Mouse (Mus musculus): ENCODE data around the gene Tmem270. TPM values are rescaled to one million over a fixed set of nuclear protein-coding genes. Genes with fewer than 3 reads are reported as not detected.

Gene Tmem270
- polyA plus RNA-seq, 1 experiment from 2014 or later = not detected

DNA sequence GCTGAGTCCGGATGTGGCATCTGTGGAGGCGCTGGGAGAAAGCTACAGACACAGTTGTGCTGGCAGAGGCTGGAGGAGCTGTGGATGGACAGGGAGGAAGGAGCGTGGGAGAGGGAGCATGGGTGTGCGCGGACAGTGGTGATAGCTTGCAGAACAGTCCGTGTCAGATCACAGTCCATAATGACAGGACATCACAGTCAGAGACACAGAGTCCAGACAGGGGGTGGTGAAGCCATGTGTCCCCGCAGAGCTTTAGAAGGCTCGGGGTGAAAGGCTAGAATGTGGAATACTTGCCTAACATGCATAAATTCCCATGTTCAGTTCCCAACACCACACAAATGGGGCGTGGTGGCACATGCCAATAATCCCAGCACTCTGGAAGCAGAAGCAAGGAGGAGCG is 29.7 kb downstream of the Tmem270 start:
- DNase-seq (no peak), ATAC-seq (ENCODE audit: low FRiP score, low TSS enrichment) (no peak)
- H3K9ac ChIP-seq (replicated peaks; ENCODE audit: low read length) = no peak overlapping the region
- no peaks in the 10 kb centered on the region for H3K36me3 ChIP-seq (ENCODE audit: control insufficient read depth, insufficient read depth, low read length)
- WGBS = 83% methylated on average over 10 of the region's 10 CpGs
- no peak overlapping the region for H3K27ac ChIP-seq (replicated peaks; ENCODE audit: low read depth, low read length)
- H3K27me3 ChIP-seq (ENCODE audit: control insufficient read depth, insufficient read depth, low read length) = no peaks in the 10 kb centered on the region
- no peaks in the 10 kb centered on the region for H3K9me3 ChIP-seq (ENCODE audit: control insufficient read depth, low read length)
- no peaks in the 10 kb centered on the region for H3K4me1 ChIP-seq (ENCODE audit: control insufficient read depth, insufficient read depth, low read length)
- no peak overlapping the region for H3K4me2 ChIP-seq (ENCODE audit: low read length)
- no peak overlapping the region for H3K4me3 ChIP-seq (replicated peaks; ENCODE audit: low read depth, low read length)

- Histone ChIP-seq H3K27ac (replicated peaks; ENCODE audit: low read depth, low read length) (no peak overlapping the region), H3K4me3 (replicated peaks; ENCODE audit: low read depth, low read length) (no peak overlapping the region), H3K9me3 (ENCODE audit: control insufficient read depth, low read length) (no peaks in the 10 kb centered on the region), H3K4me2 (ENCODE audit: low read length) (no peak overlapping the region), H3K36me3 (ENCODE audit: control insufficient read depth, insufficient read depth, low read length) (no peaks in the 10 kb centered on the region), H3K27me3 (ENCODE audit: control insufficient read depth, insufficient read depth, low read length) (no peaks in the 10 kb centered on the region), H3K9ac (replicated peaks; ENCODE audit: low read length) (no peak overlapping the region), H3K4me1 (ENCODE audit: control insufficient read depth, insufficient read depth, low read length) (no peaks in the 10 kb centered on the region)
- WGBS = 89% methylated on average over 5 of the region's 5 CpGs
- DNase-seq (no peak), ATAC-seq (ENCODE audit: low FRiP score, low TSS enrichment) (no peak)
Measured at GRCm38 (mm10) chr5:134875245-134875644, 31.3 kb downstream of the Tmem270 start.

- WGBS = 70% methylated on average over 21 of the region's 21 CpGs
- no peaks in the 10 kb centered on the region for H3K36me3 ChIP-seq (ENCODE audit: control insufficient read depth, insufficient read depth, low read length)
- H3K4me2 ChIP-seq (ENCODE audit: low read length) = no peak overlapping the region
- no peak overlapping the region for H3K27ac ChIP-seq (replicated peaks; ENCODE audit: low read depth, low read length)
- no peaks in the 10 kb centered on the region for H3K9me3 ChIP-seq (ENCODE audit: control insufficient read depth, low read length)
- H3K4me1 ChIP-seq (ENCODE audit: control insufficient read depth, insufficient read depth, low read length) = no peaks in the 10 kb centered on the region
- no peak overlapping the region for H3K4me3 ChIP-seq (replicated peaks; ENCODE audit: low read depth, low read length)
- no peak overlapping the region for H3K9ac ChIP-seq (replicated peaks; ENCODE audit: low read length)
- no peaks in the 10 kb centered on the region for H3K27me3 ChIP-seq (ENCODE audit: control insufficient read depth, insufficient read depth, low read length)
- DNase-seq = peak; percentile 12
- ATAC-seq (ENCODE audit: low FRiP score, low TSS enrichment) = no peak
Measured at GRCm38 (mm10) chr5:134873956-134874879, 32.3 kb downstream of the Tmem270 start.

DNA sequence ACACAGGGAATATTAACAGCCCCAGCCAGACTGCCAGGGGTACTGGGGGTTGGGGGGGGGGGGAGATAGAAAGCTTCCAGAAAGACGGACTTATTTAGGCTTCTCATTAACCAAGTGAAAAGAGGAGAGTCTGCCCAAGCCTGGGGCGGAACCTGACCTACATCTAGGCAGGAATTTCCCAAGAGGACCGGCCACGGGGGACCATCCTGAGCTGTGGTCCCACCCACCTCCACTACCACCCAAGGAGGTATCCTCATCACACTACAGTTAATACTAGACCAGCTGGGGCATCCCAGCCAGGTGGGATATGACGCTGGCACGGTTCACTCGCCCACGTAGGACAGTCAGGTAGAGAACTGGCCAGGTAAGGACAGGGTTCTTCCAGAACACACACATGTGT is 33.5 kb downstream of the Tmem270 start:
- H3K9me3 ChIP-seq (ENCODE audit: control insufficient read depth, low read length) = no peaks in the 10 kb centered on the region
- H3K27me3 ChIP-seq (ENCODE audit: control insufficient read depth, insufficient read depth, low read length) = no peaks in the 10 kb centered on the region
- H3K4me3 ChIP-seq (replicated peaks; ENCODE audit: low read depth, low read length) = no peak overlapping the region
- no peak overlapping the region for H3K9ac ChIP-seq (replicated peaks; ENCODE audit: low read length)
- 88% methylated on average over 8 of the region's 8 CpGs for WGBS
- no peak overlapping the region for H3K27ac ChIP-seq (replicated peaks; ENCODE audit: low read depth, low read length)
- H3K4me2 ChIP-seq (ENCODE audit: low read length) = no peak overlapping the region
- DNase-seq = no peak
- ATAC-seq (ENCODE audit: low FRiP score, low TSS enrichment) = no peak
- no peaks in the 10 kb centered on the region for H3K36me3 ChIP-seq (ENCODE audit: control insufficient read depth, insufficient read depth, low read length)
- no peaks in the 10 kb centered on the region for H3K4me1 ChIP-seq (ENCODE audit: control insufficient read depth, insufficient read depth, low read length)

- Histone ChIP-seq H3K9ac (replicated peaks; ENCODE audit: low read length) (no peak overlapping the region), H3K9me3 (ENCODE audit: control insufficient read depth, low read length) (no peaks in the 10 kb centered on the region), H3K4me1 (ENCODE audit: control insufficient read depth, insufficient read depth, low read length) (no peaks in the 10 kb centered on the region), H3K4me2 (ENCODE audit: low read length) (no peak overlapping the region), H3K4me3 (replicated peaks; ENCODE audit: low read depth, low read length) (no peak overlapping the region), H3K36me3 (ENCODE audit: control insufficient read depth, insufficient read depth, low read length) (no peaks in the 10 kb centered on the region), H3K27me3 (ENCODE audit: control insufficient read depth, insufficient read depth, low read length) (no peaks in the 10 kb centered on the region), H3K27ac (replicated peaks; ENCODE audit: low read depth, low read length) (no peak overlapping the region)
- no peak for DNase-seq
- WGBS = 78% methylated on average over 5 of the region's 5 CpGs
- no peak for ATAC-seq (ENCODE audit: low FRiP score, low TSS enrichment)
Measured at GRCm38 (mm10) chr5:134872597-134872996, 33.9 kb downstream of the Tmem270 start.

- 84% methylated on average over 5 of the region's 5 CpGs for WGBS
- no peak for DNase-seq
Measured at GRCm38 (mm10) chr5:134868506-134868905, 38.0 kb downstream of the Tmem270 start.

GRCm38 (mm10) chr5:134867320-134868144 is 39.0 kb downstream of the Tmem270 start:
- H3K36me3 ChIP-seq (ENCODE audit: control insufficient read depth, insufficient read depth, low read length) = no peaks in the 10 kb centered on the region
- H3K4me3 ChIP-seq (replicated peaks; ENCODE audit: low read depth, low read length) = no peak overlapping the region
- H3K9ac ChIP-seq (replicated peaks; ENCODE audit: low read length) = no peak overlapping the region
- H3K4me2 ChIP-seq (ENCODE audit: low read length) = no peak overlapping the region
- H3K9me3 ChIP-seq (ENCODE audit: control insufficient read depth, low read length) = no peaks in the 10 kb centered on the region
- H3K4me1 ChIP-seq (ENCODE audit: control insufficient read depth, insufficient read depth, low read length) = no peaks in the 10 kb centered on the region
- H3K27ac ChIP-seq (replicated peaks; ENCODE audit: low read depth, low read length) = no peak overlapping the region
- ATAC-seq (ENCODE audit: low FRiP score, low TSS enrichment) (no peak), DNase-seq (no peak)
- 69% methylated on average over 18 of the region's 18 CpGs for WGBS
- H3K27me3 ChIP-seq (ENCODE audit: control insufficient read depth, insufficient read depth, low read length) = no peaks in the 10 kb centered on the region

More at GRCm38 (mm10) chr5:134868506-134868905, 38.0 kb downstream of the Tmem270 start:
- H3K4me2 ChIP-seq (ENCODE audit: low read length) = no peak overlapping the region
- H3K36me3 ChIP-seq (ENCODE audit: control insufficient read depth, insufficient read depth, low read length) = no peaks in the 10 kb centered on the region
- ATAC-seq (ENCODE audit: low FRiP score, low TSS enrichment) = no peak
- H3K4me3 ChIP-seq (replicated peaks; ENCODE audit: low read depth, low read length) = no peak overlapping the region
- no peak overlapping the region for H3K27ac ChIP-seq (replicated peaks; ENCODE audit: low read depth, low read length)
- no peaks in the 10 kb centered on the region for H3K27me3 ChIP-seq (ENCODE audit: control insufficient read depth, insufficient read depth, low read length)
- H3K4me1 ChIP-seq (ENCODE audit: control insufficient read depth, insufficient read depth, low read length) = no peaks in the 10 kb centered on the region
- H3K9ac ChIP-seq (replicated peaks; ENCODE audit: low read length) = no peak overlapping the region
- H3K9me3 ChIP-seq (ENCODE audit: control insufficient read depth, low read length) = no peaks in the 10 kb centered on the region

GRCm38 (mm10) chr5:134865158-134865557 is 41.4 kb downstream of the Tmem270 start:
- Histone ChIP-seq H3K4me1 (ENCODE audit: control insufficient read depth, insufficient read depth, low read length) (no peaks in the 10 kb centered on the region), H3K36me3 (ENCODE audit: control insufficient read depth, insufficient read depth, low read length) (no peaks in the 10 kb centered on the region), H3K27ac (replicated peaks; ENCODE audit: low read depth, low read length) (no peak overlapping the region), H3K4me3 (replicated peaks; ENCODE audit: low read depth, low read length) (no peak overlapping the region), H3K27me3 (ENCODE audit: control insufficient read depth, insufficient read depth, low read length) (no peaks in the 10 kb centered on the region), H3K9ac (replicated peaks; ENCODE audit: low read length) (no peak overlapping the region), H3K9me3 (ENCODE audit: control insufficient read depth, low read length) (no peaks in the 10 kb centered on the region), H3K4me2 (ENCODE audit: low read length) (no peak overlapping the region)
- 62% methylated on average over 8 of the region's 8 CpGs for WGBS
- ATAC-seq (ENCODE audit: low FRiP score, low TSS enrichment) (no peak), DNase-seq (no peak)

Data from midbrain, embryonic 14.5 days (tissue).